Mouse (Mus musculus) stomach, postnatal 0 days (tissue): ENCODE measurements at regions not wholly inside any gene's neighbourhood (a gene's known extent, or its start where the extent isn't known, plus 50 kb on each side); places are given as distances from the start of the nearest gene placed in this dataset.

Experiments
- ATAC-seq: fragments of 200-750 bp; cut with Nextera tagmentation; 2 replicates; pipeline ENCODE4 v1.8.0; 2017; ENCODE audit not compliant: low FRiP score, low TSS enrichment
- DNase-seq: peaks from one replicate; pipeline ENCODE4 v3.0.0-alpha.2; 2016; ENCODE audit warnings: low spot score
- H3K27ac ChIP-seq: fragments of 300-500 bp; sonication (generic); replicated peaks from 2 replicates; pipeline ENCODE4 v1.5.1; 2014; ENCODE audit warnings: mild to moderate bottlenecking, control low read depth
- H3K27me3 ChIP-seq: fragments of 300-500 bp; sonication (generic); 2 replicates; pipeline ENCODE4 v1.6.1; 2014; ENCODE audit warnings: low read length; ENCODE audit not compliant: control insufficient read depth, insufficient read depth
- H3K36me3 ChIP-seq: fragments of 300-500 bp; sonication (generic); 2 replicates; pipeline ENCODE4 v1.6.1; 2014; ENCODE audit warnings: low read length, mixed read lengths; ENCODE audit not compliant: control insufficient read depth, insufficient read depth
- H3K4me1 ChIP-seq: fragments of 300-500 bp; sonication (generic); replicated peaks from 2 replicates; pipeline ENCODE4 v1.6.1; 2014; ENCODE audit warnings: antibody characterized with exemption; ENCODE audit not compliant: control insufficient read depth, insufficient read depth
- H3K4me2 ChIP-seq: fragments of 300-500 bp; sonication (generic); replicated peaks from 2 replicates; pipeline ENCODE4 v1.6.1; 2014; ENCODE audit warnings: low read depth, mild to moderate bottlenecking, control low read depth, moderate library complexity
- H3K4me3 ChIP-seq: fragments of 300-500 bp; sonication (generic); 2 replicates; pipeline ENCODE4 v1.5.1; 2014; ENCODE audit warnings: low read depth, low read length, control low read depth
- H3K9ac ChIP-seq: fragments of 300-500 bp; sonication (generic); 2 replicates; pipeline ENCODE4 v1.6.1; 2014; ENCODE audit warnings: mild to moderate bottlenecking, low read length, control low read depth, mixed read lengths
- H3K9me3 ChIP-seq: fragments of 300-500 bp; sonication (generic); 2 replicates; pipeline ENCODE4 v1.6.1; 2016; ENCODE audit warnings: low read length; ENCODE audit not compliant: control insufficient read depth
- CTCF ChIP-seq: IDR thresholded peaks from 2 replicates; pipeline ENCODE4 v1.5.1; 2016; ENCODE audit warnings: antibody characterized with exemption, low read depth, mild to moderate bottlenecking, moderate library complexity
- EP300 ChIP-seq: optimal IDR thresholded peaks from 2 replicates; pipeline ENCODE3; 2016; ENCODE audit warnings: antibody characterized with exemption
- WGBS: fragments of 180-500 bp; shearing (Covaris S2); extraction: QIAGEN DNeasy Blood & Tissue Kit; methylation state at CpG from one replicate; pipeline ENCODE4 v1.1.7; 2014; 5-methylcytosine and 5-hydroxymethylcytosine counted together

DNA sequence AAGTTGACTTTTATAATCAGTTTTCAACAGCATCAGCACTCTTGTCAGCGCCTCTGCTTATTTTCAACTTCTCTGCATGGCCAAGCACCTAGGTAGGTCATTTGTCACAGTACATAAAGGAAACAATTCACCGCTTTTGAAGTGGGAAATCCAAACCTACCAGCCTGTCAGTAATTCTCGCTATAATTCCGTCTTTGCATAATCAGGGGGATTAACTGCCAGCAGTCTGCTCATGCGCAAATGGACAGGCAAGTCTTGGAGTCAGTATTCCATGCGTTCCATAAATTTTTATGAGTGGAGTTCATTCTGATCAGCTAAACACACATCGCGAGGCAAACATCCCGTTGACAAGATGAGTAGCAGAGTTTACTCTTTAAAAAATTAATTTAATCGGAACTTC, 133.9 kb downstream of the Pcdh20 start:
- no peak for TF ChIP-seq EP300
- TF ChIP-seq CTCF: no peak
- ATAC-seq (no peak), DNase-seq (no peak)
- H3K9ac ChIP-seq: no peak overlapping the region
- H3K4me2 ChIP-seq: no peak overlapping the region
- H3K9me3 ChIP-seq: no peaks in the 10 kb centered on the region
- H3K27me3 ChIP-seq: no peaks in the 10 kb centered on the region
- no peaks in the 10 kb centered on the region for H3K4me1 ChIP-seq
- no peak overlapping the region for H3K4me3 ChIP-seq
- WGBS: 52% methylated on average over 10 of the region's 10 CpGs
- H3K27ac ChIP-seq: no peak overlapping the region
- H3K36me3 ChIP-seq: no peaks in the 10 kb centered on the region

DNA sequence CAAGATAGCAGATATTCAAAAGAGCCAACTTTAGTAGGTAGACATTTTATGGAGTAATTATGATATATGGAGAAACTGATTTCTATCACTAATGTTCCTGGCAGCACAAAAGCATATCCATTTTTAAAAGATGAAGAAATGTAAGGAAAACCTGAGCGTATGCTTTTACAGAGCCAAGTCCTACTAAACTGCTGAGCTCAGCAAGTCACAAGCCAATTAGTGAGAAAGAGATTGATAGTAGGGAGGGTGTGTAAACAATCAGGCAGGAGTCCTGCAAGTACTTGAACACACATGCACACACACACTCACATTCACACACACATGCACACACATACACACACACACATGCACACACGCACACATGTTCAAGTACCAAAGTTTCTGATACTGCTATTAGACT, 140.6 kb downstream of the Pcdh20 start:
- H3K4me1 ChIP-seq: no peaks in the 10 kb centered on the region
- H3K4me2 ChIP-seq: no peak overlapping the region
- H3K9me3 ChIP-seq: no peaks in the 10 kb centered on the region
- 80% methylated on average over 2 of the region's 2 CpGs for WGBS
- no peak for ATAC-seq
- H3K27ac ChIP-seq: no peak overlapping the region
- no peaks in the 10 kb centered on the region for H3K36me3 ChIP-seq
- DNase-seq: no peak
- no peak overlapping the region for H3K9ac ChIP-seq
- H3K27me3 ChIP-seq: no peaks in the 10 kb centered on the region
- no peak overlapping the region for H3K4me3 ChIP-seq
- no peak for TF ChIP-seq EP300
- TF ChIP-seq CTCF: no peak

DNA sequence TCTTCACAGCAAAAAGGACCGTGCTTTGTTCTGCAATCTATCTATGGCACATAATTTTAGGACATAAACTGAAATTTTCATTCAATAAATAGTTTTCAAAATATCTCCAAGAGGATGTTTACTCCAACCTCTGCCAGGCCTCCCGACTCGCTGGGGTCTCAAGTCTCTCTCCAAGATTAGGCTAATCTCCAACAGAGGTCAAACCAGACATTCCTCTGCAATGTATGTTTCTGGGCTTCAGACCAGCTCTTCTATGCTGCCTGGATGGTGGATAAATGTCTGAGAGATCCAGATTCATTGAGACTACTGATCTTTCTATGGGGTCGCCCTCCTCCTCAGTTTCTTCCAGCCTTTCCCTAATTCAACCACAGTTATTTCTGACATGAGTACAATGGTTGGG, 144.8 kb downstream of the Pcdh20 start:
- DNase-seq (no peak), ATAC-seq (no peak)
- 58% methylated on average over 4 of the region's 4 CpGs for WGBS

DNA sequence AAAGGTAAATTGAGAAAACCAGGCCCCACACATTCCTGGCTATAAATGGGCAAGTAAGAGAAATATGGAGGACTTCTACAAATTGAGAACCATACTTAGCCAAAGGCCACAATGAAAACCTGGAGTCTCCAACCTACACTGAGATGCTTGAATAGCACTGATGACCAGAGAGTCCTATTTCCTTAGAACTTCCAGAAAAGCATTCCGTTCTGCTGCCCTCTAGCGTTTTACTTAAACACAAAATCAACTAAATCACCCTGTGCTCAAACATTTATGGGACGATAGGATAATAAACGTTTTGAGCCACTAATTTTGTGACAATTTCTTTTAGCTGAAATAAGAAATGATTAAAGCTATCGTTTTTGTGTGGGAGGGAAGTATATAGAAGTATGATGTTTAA, 192.9 kb downstream of the Pcdh20 start:
- Histone ChIP-seq H3K27ac (no peak overlapping the region), H3K36me3 (no peaks in the 10 kb centered on the region), H3K9ac (no peak overlapping the region), H3K9me3 (no peaks in the 10 kb centered on the region), H3K27me3 (no peaks in the 10 kb centered on the region), H3K4me1 (no peaks in the 10 kb centered on the region), H3K4me3 (no peak overlapping the region), H3K4me2 (no peak overlapping the region)
- 23% methylated on average over 5 of the region's 5 CpGs for WGBS
- DNase-seq: no peak
- no peak for ATAC-seq
- no peak for TF ChIP-seq EP300
- peak; percentile 71 for TF ChIP-seq CTCF

More for the DNA sequence above, 144.8 kb downstream of the Pcdh20 start:
- Histone ChIP-seq H3K9me3 (no peaks in the 10 kb centered on the region), H3K4me2 (no peak overlapping the region), H3K4me3 (no peak overlapping the region), H3K27me3 (no peaks in the 10 kb centered on the region), H3K27ac (no peak overlapping the region), H3K4me1 (no peaks in the 10 kb centered on the region), H3K36me3 (no peaks in the 10 kb centered on the region), H3K9ac (no peak overlapping the region)
- no peak for TF ChIP-seq CTCF
- TF ChIP-seq EP300: no peak

DNA sequence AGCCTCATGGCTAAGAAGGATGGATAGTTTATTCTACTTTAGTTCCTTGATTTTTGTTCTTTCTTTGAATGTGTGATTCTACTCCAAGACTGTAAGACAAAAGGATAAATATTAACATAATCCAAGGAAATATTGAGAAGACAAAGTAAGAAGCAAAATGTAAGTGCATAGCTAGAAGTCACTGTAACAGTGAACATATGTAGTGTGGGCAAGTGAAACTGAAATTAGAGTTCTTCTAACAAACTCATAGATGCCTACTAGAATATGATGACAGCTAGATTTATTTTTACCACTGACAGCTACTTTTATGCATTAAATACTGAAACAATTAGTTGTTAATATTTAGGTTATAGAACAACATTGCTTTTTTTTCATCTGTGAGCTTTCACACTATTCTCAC, 206.4 kb downstream of the Pcdh20 start:
- H3K27me3 ChIP-seq: no peaks in the 10 kb centered on the region
- H3K36me3 ChIP-seq: no peaks in the 10 kb centered on the region
- H3K27ac ChIP-seq: no peak overlapping the region
- no peaks in the 10 kb centered on the region for H3K4me1 ChIP-seq
- no peak for ATAC-seq
- no peaks in the 10 kb centered on the region for H3K9me3 ChIP-seq
- no peak overlapping the region for H3K4me2 ChIP-seq
- no peak overlapping the region for H3K9ac ChIP-seq
- no peak overlapping the region for H3K4me3 ChIP-seq
- TF ChIP-seq CTCF (no peak), EP300 (no peak)
- no peak for DNase-seq

DNA sequence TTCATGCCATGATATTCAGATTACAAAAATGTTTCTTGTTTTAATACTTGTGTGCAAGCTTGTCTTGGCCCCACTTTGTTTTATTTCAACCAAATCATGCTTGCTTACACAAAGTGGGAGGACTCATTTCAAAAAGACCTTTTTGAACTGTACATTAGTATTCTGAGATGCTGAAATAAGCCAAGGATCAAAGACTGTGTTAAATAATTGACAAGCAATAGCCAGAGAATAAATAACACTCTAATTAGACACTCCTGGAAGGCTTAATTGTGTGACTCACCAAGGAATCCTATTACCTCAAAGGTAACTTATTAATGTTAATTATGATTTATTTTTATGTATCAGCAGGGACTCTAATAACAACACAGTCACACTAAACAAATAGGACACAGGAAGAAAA, 212.2 kb downstream of the Pcdh20 start:
- no peaks in the 10 kb centered on the region for H3K4me1 ChIP-seq
- H3K4me2 ChIP-seq: no peak overlapping the region
- no peak overlapping the region for H3K4me3 ChIP-seq
- no peaks in the 10 kb centered on the region for H3K27me3 ChIP-seq
- ATAC-seq (no peak), DNase-seq (no peak)
- no peaks in the 10 kb centered on the region for H3K36me3 ChIP-seq
- no peaks in the 10 kb centered on the region for H3K9me3 ChIP-seq
- H3K9ac ChIP-seq: no peak overlapping the region
- H3K27ac ChIP-seq: no peak overlapping the region
- no peak for TF ChIP-seq EP300
- no peak for TF ChIP-seq CTCF

DNA sequence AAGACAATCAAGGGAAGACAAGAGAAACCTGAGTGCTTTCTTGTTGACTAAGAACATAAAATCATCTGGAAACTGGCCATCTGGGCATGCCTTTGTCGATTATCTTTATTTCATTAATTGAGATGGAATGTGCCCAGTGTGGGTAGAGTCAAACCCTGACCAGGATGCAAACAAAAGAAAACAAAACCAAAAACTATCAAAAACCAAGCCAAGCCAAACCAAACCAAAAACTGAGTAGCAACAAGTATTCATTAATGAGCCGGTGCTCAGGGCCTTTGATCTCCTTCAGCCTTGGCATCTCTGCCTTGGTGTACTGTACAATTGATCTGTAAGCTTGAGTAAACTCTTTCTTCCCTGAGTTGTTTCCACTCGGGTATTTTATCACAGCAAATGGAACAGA, 216.1 kb downstream of the Pcdh20 start:
- H3K4me2 ChIP-seq: no peak overlapping the region
- H3K4me3 ChIP-seq: no peak overlapping the region
- H3K4me1 ChIP-seq: no peaks in the 10 kb centered on the region
- TF ChIP-seq EP300 (no peak), CTCF (no peak)
- WGBS: 65% methylated on average over 3 of the region's 3 CpGs
- H3K9me3 ChIP-seq: no peaks in the 10 kb centered on the region
- no peak for ATAC-seq
- no peak for DNase-seq
- H3K27ac ChIP-seq: no peak overlapping the region
- no peak overlapping the region for H3K9ac ChIP-seq
- no peaks in the 10 kb centered on the region for H3K36me3 ChIP-seq
- H3K27me3 ChIP-seq: no peaks in the 10 kb centered on the region
